Mouse (Mus musculus) E14TG2a.4 (cell line): ENCODE data around the gene Gmeb1.

ENCODE experiments used
- CTCF ChIP-seq: conservative IDR thresholded peaks from 2 replicates; pipeline ENCODE4 v1.5.1; 2014; ENCODE audit warnings: low read length
- NANOG ChIP-seq: IDR thresholded peaks from 2 replicates; pipeline ENCODE4 v1.6.1; 2014; ENCODE audit warnings: borderline replicate concordance, low read length, mixed read lengths
- POU5F1 ChIP-seq: IDR thresholded peaks from 2 replicates; pipeline ENCODE4 v1.6.1; 2014; ENCODE audit warnings: low read length, borderline replicate concordance

DNA sequence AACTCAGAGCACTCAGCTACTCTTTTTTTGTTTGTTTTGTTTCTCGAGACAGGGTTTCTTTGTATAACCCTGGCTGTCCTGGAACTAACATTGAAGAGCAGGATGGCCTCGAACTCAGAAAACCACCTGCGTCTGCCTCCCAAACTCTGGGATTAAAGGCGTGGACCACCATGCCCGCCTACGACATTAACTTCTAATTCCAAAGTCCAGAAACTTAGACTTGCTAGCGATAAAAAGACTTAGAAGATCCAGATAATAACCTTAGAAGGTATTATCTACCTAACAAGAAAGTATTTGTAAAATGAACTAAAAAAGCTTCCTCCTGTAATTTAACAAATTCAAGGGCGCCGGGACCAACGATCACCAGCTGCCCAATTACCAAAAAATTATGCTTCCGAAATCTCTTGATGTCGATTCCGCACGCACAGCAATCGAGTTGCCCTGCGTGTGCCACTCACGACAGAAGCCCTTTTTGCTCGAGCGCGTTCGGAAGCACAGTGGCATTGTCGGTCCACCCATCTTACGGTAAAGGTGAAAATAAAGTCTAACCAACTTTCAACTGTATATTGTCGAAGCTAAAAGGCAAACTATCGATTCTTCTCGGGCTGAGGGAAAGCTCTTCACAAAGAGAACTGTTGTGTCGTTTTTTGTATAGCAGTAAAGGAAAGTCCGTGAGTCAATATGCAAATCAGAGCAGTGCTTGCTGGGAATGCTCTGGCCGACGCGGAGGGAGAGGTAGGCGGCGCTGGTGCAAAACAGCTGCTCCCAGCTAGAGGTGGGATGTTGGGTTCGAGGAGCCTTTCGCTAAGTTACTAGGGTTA lies 8.5 kb upstream of the Gmeb1 start:
- TF ChIP-seq CTCF, result no peak
- TF ChIP-seq POU5F1, result no peak
- TF ChIP-seq NANOG, result no peak
